Mouse (Mus musculus) ovary, postnatal 14 days (tissue): ENCODE measurements at regions not wholly inside any gene's neighbourhood (a gene's known extent, or its start where the extent isn't known, plus 50 kb on each side); places are given as distances from the start of the nearest gene placed in this dataset.
A peak's percentile ranks its signal among the peaks of the same experiment; 100 is the strongest.

ENCODE experiments used
- DNase-seq: peaks from one replicate; pipeline ENCODE4 v3.0.0; 2022; ENCODE audit warnings: low spot score

GRCm38 (mm10) chr2:21267149-21267761, 61.7 kb downstream of the Thnsl1 start:
- no peak for DNase-seq

GRCm38 (mm10) chr2:21269989-21270846, 64.7 kb downstream of the Thnsl1 start:
- no peak for DNase-seq

DNA sequence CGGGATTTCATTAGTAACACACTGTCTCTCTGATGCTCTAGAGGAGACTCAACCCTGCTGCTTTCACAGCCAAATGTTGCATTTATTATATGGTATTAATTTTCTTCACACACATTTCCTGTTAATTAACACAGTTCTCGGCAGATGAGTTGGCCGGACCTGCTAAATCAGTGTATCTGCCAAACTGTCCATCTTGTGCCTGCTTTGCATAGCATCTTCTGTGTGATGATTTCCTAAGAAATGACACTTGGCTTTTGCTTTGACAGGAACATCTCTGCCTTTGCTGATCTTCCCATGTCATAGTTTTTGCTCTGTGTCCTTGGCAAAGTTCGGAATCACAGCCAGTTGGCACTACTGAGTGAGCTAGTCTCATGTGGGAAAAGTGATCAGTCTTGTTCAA, 67.9 kb downstream of the Thnsl1 start:
- DNase-seq: no peak

DNA sequence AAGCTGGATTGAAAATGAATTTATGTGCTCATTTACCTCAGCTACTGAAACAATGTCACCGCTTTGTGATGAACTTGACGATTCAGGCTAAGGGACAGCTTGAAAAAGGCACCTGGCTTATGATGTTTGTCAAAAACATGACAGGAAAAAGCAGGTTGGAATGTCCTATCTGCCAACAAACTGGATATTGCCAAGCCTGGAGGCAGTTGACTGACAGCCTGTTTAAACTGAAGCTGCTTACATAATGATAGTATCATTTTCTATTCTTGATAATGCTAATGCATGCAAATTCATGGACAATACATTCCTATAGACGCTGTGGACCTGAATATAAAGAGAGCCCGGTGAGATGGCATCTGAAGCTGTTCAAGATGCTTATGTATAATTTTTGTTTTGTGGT, 69.8 kb downstream of the Thnsl1 start:
- no peak for DNase-seq

GRCm38 (mm10) chr2:21280794-21281420, 75.4 kb downstream of the Thnsl1 start:
- DNase-seq: peak; percentile 75

DNA sequence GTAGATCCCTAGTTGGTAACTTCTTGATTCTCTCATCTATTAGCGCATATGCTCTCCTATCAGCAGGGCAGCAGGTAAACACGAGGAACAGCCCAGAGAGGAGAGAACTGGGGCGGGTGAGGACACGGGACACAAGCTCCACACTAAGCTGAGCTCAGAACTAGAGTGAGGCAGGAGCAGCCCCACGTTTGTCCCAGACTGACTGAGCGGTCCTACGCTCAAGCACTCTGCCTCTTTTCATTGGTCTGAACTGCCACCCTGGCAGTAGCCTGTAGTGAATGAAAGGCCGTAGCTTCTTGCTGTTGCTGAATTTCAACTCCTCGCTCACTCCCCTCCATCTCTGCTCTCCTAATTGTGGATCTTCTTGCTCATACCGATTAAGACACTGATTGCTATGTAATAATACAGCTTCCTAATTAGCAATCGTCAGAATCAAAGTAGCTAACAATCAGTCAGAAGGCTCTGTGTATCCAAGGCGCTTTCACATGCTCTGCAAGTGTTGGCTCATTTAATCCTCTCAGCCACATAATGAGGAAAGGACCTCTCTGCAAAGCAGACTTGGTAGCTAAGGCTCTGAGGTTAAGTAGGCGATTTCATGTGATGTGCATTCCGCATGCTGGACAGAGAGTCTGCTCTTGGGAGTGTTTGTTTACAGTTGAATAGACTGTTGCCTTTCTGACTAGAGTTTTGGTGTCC, 77.1 kb downstream of the Thnsl1 start:
- DNase-seq: no peak

- no peak for DNase-seq
Observed at GRCm38 (mm10) chr2:21284881-21285280, 79.4 kb downstream of the Thnsl1 start.

DNA sequence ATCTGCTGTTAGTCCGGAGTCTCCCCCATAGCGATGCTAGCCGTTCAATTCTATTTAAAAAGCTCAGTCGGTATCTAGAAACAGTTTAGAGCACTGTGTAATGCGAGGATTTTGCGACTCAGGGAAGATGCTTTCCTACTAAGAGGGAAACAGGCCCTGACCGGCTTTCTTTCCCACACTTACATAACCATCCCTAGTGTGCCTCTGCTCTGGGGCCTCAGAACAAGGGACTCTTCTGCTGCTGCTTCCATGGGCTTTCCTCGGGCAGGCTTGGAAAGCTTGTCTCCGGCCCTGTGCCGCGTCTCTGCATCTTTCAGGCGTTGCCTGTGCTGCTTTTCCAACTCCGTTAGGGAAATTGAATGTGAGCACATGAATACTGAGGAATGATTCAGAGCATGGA, 79.6 kb upstream of the Gpr158 start:
- no peak for DNase-seq

GRCm38 (mm10) chr2:21292669-21293151, 74.6 kb upstream of the Gpr158 start:
- DNase-seq: no peak

DNA sequence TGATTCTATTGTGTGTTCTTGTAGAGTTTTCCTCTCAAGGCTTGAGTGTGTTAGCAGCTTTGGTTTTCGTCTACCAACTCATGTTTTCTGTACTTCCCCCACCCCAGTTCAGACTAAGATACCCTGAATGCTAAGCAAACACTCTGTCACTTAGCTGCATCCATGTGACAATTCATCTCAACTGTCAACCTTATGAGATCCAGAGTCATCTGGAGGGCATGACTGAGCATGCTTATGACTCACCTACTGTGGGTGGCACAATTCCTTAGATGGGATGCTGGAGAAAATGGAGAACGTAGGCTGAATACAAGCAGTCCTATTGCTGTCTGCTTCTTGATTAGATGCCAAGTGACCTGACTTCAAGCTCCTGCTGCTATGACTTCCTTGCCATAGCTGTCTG, 73.3 kb upstream of the Gpr158 start:
- no peak for DNase-seq

GRCm38 (mm10) chr2:21299681-21300080, 67.7 kb upstream of the Gpr158 start:
- DNase-seq: no peak
